Comparison of ENCODE assay signal across 17 mouse cellular contexts in the genomic region with DNA sequence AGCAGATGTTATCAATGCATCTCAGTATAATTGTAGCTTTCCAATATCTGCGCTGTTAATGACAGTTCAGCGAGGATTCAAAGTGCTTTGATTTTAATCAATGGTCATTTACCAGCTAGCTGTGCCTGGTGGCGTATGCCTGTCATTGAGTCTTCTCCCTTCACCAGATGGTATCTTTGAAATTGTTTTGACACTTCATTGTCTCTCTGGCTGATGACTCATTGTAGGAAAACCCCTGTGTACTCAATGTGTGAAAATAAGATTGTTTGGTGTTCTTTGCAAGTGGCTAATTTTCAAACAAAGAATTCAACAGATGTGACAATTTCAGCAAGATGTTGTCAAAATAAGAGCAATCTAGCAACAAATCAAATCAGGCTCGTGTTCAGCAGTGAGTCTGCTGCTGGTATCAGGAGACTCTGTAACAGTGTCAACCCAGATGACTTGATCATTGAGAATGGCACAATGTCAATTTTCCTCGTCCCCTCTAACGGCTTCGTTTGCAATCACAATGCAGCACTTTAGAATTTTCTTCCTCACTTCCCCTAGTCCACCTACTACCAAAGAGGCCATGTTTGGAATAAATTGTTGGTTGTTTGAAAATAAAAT.
DNase-seq lines count a peak whose midpoint lies in the region; ATAC-seq lines count a peak whose summit lies in the region.
"Had no signal": no experiment of that assay in that cellular context is flagged by ENCODE, and none has a peak within 500 bp of the region (broad histone marks: within the 10 kb centered on the region; RNA-seq: fewer than 3 reads in every experiment).

No protein-coding gene starts in this region.

- ATAC-seq in forebrain, embryonic 14.5 days, result peak; percentile 87
- ATAC-seq: hindbrain, postnatal 0 days had no signal

- intact Hi-C loops in heart, postnatal 25 days (cut with DNase I), result no loop called here

- no peaks in the 10 kb centered on the region for H3K9me3 ChIP-seq in forebrain, embryonic 14.5 days (replicated peaks; ENCODE audit: control insufficient read depth, low read length)
- H3K9me3 ChIP-seq: embryonic facial prominence, embryonic 12.5 days; heart, embryonic 12.5 days; hindbrain, embryonic 12.5 days had no signal

- H3K4me2 ChIP-seq in forebrain, embryonic 14.5 days (ENCODE audit: low read length), result no peak overlapping the region
- H3K4me2 ChIP-seq: embryonic facial prominence, embryonic 12.5 days; heart, embryonic 12.5 days; hindbrain, embryonic 12.5 days had no signal

- no peaks in the 10 kb centered on the region for H3K4me1 ChIP-seq in forebrain, embryonic 14.5 days (ENCODE audit: control insufficient read depth, insufficient read depth, low read length)
- H3K4me1 ChIP-seq: embryonic facial prominence, embryonic 12.5 days; heart, embryonic 12.5 days; hindbrain, embryonic 12.5 days had no signal

- WGBS in forebrain, embryonic 14.5 days, result 48% methylated on average over 7 of the region's 7 CpGs

- H3K27ac ChIP-seq in forebrain, embryonic 14.5 days (ENCODE audit: low read depth, low read length), result no peak overlapping the region
- H3K27ac ChIP-seq: embryonic facial prominence, embryonic 12.5 days; hindbrain, embryonic 12.5 days; hindbrain, postnatal 0 days had no signal

- H3K36me3 ChIP-seq in forebrain, embryonic 14.5 days (ENCODE audit: control insufficient read depth, insufficient read depth, low read length), result no peaks in the 10 kb centered on the region
- H3K36me3 ChIP-seq: embryonic facial prominence, embryonic 12.5 days; heart, embryonic 12.5 days; hindbrain, embryonic 12.5 days had no signal

- peak; percentile 33 for DNase-seq in heart, adult 11 months
- DNase-seq in heart, postnatal 25 days (ENCODE audit: low spot score), result no peak
- peak; percentile 18 for DNase-seq in brain, adult 2 months (ENCODE audit: low read depth, low spot score)
- peak; percentile 69 for DNase-seq in forebrain, embryonic 14.5 days (ENCODE audit: low spot score)
- no peak for DNase-seq in cerebellum, adult 18-20 months
- DNase-seq in cerebellum, postnatal 14 days, result no peak
- no peak for DNase-seq in gastrocnemius, postnatal 4 days (ENCODE audit: low spot score in 2 of 2)
- DNase-seq: adrenal gland, postnatal 10 days; cerebellum, adult 2 months; cerebellum, postnatal 10 days; gastrocnemius, postnatal 10 days; heart, postnatal 36 days; kidney, adult 11 months had no signal

- no peak overlapping the region for H3K4me3 ChIP-seq in forebrain, embryonic 14.5 days (ENCODE audit: low read depth, low read length)
- H3K4me3 ChIP-seq: embryonic facial prominence, embryonic 12.5 days; heart, embryonic 12.5 days; hindbrain, embryonic 12.5 days had no signal

- H3K9ac ChIP-seq in forebrain, embryonic 14.5 days (ENCODE audit: low read length), result no peak overlapping the region
- H3K9ac ChIP-seq: embryonic facial prominence, embryonic 12.5 days; heart, embryonic 12.5 days; hindbrain, embryonic 12.5 days had no signal

- H3K27me3 ChIP-seq in forebrain, embryonic 14.5 days (replicated peaks; ENCODE audit: control insufficient read depth, insufficient read depth, low read length), result no peaks in the 10 kb centered on the region
- H3K27me3 ChIP-seq: embryonic facial prominence, embryonic 12.5 days; heart, embryonic 12.5 days; hindbrain, embryonic 12.5 days had no signal

Comparison
In these comparisons a context has a peak if more than half of its experiments do, and no peak if none do; other contexts are left out.
1. DNase-seq: peak in heart, adult 11 months (single experiment), brain, adult 2 months (single experiment) and forebrain, embryonic 14.5 days (single experiment); none in heart, postnatal 25 days (single experiment), cerebellum, adult 18-20 months (0 of 2), cerebellum, postnatal 14 days (0 of 2) and gastrocnemius, postnatal 4 days (0 of 2).